Mouse (Mus musculus) midbrain, embryonic 12.5 days (tissue): ENCODE results near the gene Lman1l. TPM values are rescaled to one million over a fixed set of nuclear protein-coding genes. Genes with fewer than 3 reads are reported as not detected.
A peak's percentile ranks its signal among the peaks of the same experiment; 100 is the strongest.

Experiments
- ATAC-seq: fragments of 200-750 bp; cut with Nextera tagmentation; 2 replicates; pipeline ENCODE4 v1.8.0; 2017; ENCODE audit warnings: low read depth, moderate TSS enrichment, moderate library complexity; ENCODE audit not compliant: low FRiP score
- H3K27ac ChIP-seq: fragments of 300-500 bp; sonication (generic); replicated peaks from 2 replicates; pipeline ENCODE4 v1.5.1; 2016; ENCODE audit warnings: mild to moderate bottlenecking
- H3K27me3 ChIP-seq: fragments of 300-500 bp; sonication (generic); 2 replicates; pipeline ENCODE4 v1.6.1; 2016; ENCODE audit warnings: mild to moderate bottlenecking
- H3K36me3 ChIP-seq: fragments of 300-500 bp; sonication (generic); 2 replicates; pipeline ENCODE4 v1.6.1; 2016
- H3K4me1 ChIP-seq: fragments of 300-500 bp; sonication (generic); 2 replicates; pipeline ENCODE4 v1.6.1; 2016
- H3K4me2 ChIP-seq: fragments of 300-500 bp; sonication (generic); replicated peaks from 2 replicates; pipeline ENCODE4 v1.6.1; 2016; ENCODE audit warnings: mild to moderate bottlenecking, moderate library complexity
- H3K4me3 ChIP-seq: fragments of 300-500 bp; sonication (generic); 2 replicates; pipeline ENCODE4 v1.5.1; 2016; ENCODE audit warnings: mild to moderate bottlenecking
- H3K9ac ChIP-seq: fragments of 300-500 bp; sonication (generic); replicated peaks from 2 replicates; pipeline ENCODE4 v1.6.1; 2016; ENCODE audit warnings: mild to moderate bottlenecking, moderate library complexity
- H3K9me3 ChIP-seq: fragments of 300-500 bp; sonication (generic); 2 replicates; pipeline ENCODE4 v1.6.1; 2016; ENCODE audit warnings: mild to moderate bottlenecking
- WGBS: fragments of 180-500 bp; shearing (Covaris S2); methylation state at CpG from one replicate; pipeline ENCODE4 v1.1.7; 2016; 5-methylcytosine and 5-hydroxymethylcytosine counted together
- polyA plus RNA-seq: library from polyadenylated mRNA; unstranded; fragments of >200 nt; fragmentation: Nextera tagmentation; extraction: Ambion mirVana; gene quantifications from 2 replicates; pipeline ENCODE4 v1.2.1, GENCODE M21; 2016

The Lman1l gene
- polyA plus RNA-seq, 1 experiment from 2014 or later = 0.10 TPM

GRCm38 (mm10) chr9:57613975-57614374 is 6.6 kb downstream of the Lman1l start:
- Histone ChIP-seq H3K4me1 (peaks cover 5% of the 10 kb centered on the region), H3K27ac (no peak overlapping the region), H3K4me3 (no peak overlapping the region), H3K36me3 (no peaks in the 10 kb centered on the region), H3K9me3 (no peaks in the 10 kb centered on the region), H3K4me2 (no peak overlapping the region), H3K27me3 (no peaks in the 10 kb centered on the region), H3K9ac (no peak overlapping the region)
- 86% methylated on average over 7 of the region's 7 CpGs for whole genome bisulfite sequencing
- ATAC-seq = no peak

- Histone ChIP-seq H3K4me3 (no peak overlapping the region), H3K9ac (no peak overlapping the region), H3K4me1 (peaks cover 5% of the 10 kb centered on the region), H3K9me3 (no peaks in the 10 kb centered on the region), H3K27me3 (no peaks in the 10 kb centered on the region; the same call in 1 of the 2 replicates), H3K36me3 (no peaks in the 10 kb centered on the region), H3K4me2 (no peak overlapping the region), H3K27ac (no peak overlapping the region)
- no peak for ATAC-seq
- 85% methylated on average over 7 of the region's 7 CpGs for WGBS
These were observed 8.0 kb downstream of the Lman1l start for GRCm38 (mm10) chr9:57612587-57612986.

GRCm38 (mm10) chr9:57610359-57610826 is 10.2 kb downstream of the Lman1l start:
- WGBS = 50% methylated on average over 3 of the region's 3 CpGs
- H3K4me2 ChIP-seq = no peak overlapping the region

GRCm38 (mm10) chr9:57609803-57610202 is 10.8 kb downstream of the Lman1l start:
- WGBS = 76% methylated on average over 3 of the region's 3 CpGs
- peaks cover 18% of the 10 kb centered on the region for H3K4me1 ChIP-seq
- H3K9me3 ChIP-seq = no peaks in the 10 kb centered on the region
- H3K27me3 ChIP-seq = peaks cover 22% of the 10 kb centered on the region
- H3K9ac ChIP-seq = no peak overlapping the region
- H3K4me2 ChIP-seq = no peak overlapping the region
- no peak overlapping the region for H3K27ac ChIP-seq
- ATAC-seq = no peak
- no peak overlapping the region for H3K4me3 ChIP-seq
- no peaks in the 10 kb centered on the region for H3K36me3 ChIP-seq

More at GRCm38 (mm10) chr9:57610359-57610826, 10.2 kb downstream of the Lman1l start:
- Histone ChIP-seq H3K4me1 (peaks cover 18% of the 10 kb centered on the region), H3K27me3 (peaks cover 20% of the 10 kb centered on the region), H3K9me3 (no peaks in the 10 kb centered on the region), H3K4me3 (no peak overlapping the region), H3K36me3 (no peaks in the 10 kb centered on the region), H3K27ac (no peak overlapping the region; the same call in 1 of the 2 replicates), H3K9ac (no peak overlapping the region)
- ATAC-seq = no peak

GRCm38 (mm10) chr9:57606139-57606851 is 14.3 kb downstream of the Lman1l start, which contains the start of gene Cplx3:
Cplx3 (minus strand) TSS chr9:57606281.
- WGBS = 5% methylated on average over 24 of the region's 24 CpGs
- Histone ChIP-seq H3K4me3 (0 out of 2 replicates have a peak within 1 kb of the TSS, but pooled peaks have one; percentile 20), H3K9ac (no peak within 1 kb of the TSS)

GRCm38 (mm10) chr9:57605503-57605902 is 15.1 kb downstream of the Lman1l start:
- no peaks in the 10 kb centered on the region for H3K36me3 ChIP-seq
- peaks cover 26% of the 10 kb centered on the region for H3K27me3 ChIP-seq
- ATAC-seq = no peak
- H3K9ac ChIP-seq = no peak overlapping the region
- H3K4me3 ChIP-seq = no peak overlapping the region
- H3K27ac ChIP-seq = no peak overlapping the region
- no peaks in the 10 kb centered on the region for H3K9me3 ChIP-seq
- peak overlapping the region; percentile 43; the same call in 1 of the 2 replicates for H3K4me2 ChIP-seq
- H3K4me1 ChIP-seq = peaks cover 21% of the 10 kb centered on the region
- WGBS = 5% methylated on average over 9 of the region's 9 CpGs

More at GRCm38 (mm10) chr9:57606139-57606851, 14.3 kb downstream of the Lman1l start, which contains the start of gene Cplx3:
- ATAC-seq = peak; percentile 30; the same call in 1 of the 2 replicates
- peaks cover 26% of the 10 kb centered on the region for H3K27me3 ChIP-seq
- no peaks in the 10 kb centered on the region for H3K9me3 ChIP-seq
- H3K4me1 ChIP-seq = peaks cover 18% of the 10 kb centered on the region
- no peaks in the 10 kb centered on the region for H3K36me3 ChIP-seq
- no peak within 1 kb of the TSS for H3K27ac ChIP-seq
- H3K4me2 ChIP-seq = peak within 1 kb of the TSS; percentile 43

GRCm38 (mm10) chr9:57604875-57605274 is 15.7 kb downstream of the Lman1l start:
- Histone ChIP-seq H3K27ac (no peak overlapping the region), H3K4me2 (no peak overlapping the region), H3K9ac (no peak overlapping the region), H3K4me3 (no peak overlapping the region), H3K36me3 (no peaks in the 10 kb centered on the region), H3K4me1 (peaks cover 26% of the 10 kb centered on the region), H3K27me3 (peaks cover 26% of the 10 kb centered on the region), H3K9me3 (no peaks in the 10 kb centered on the region)
- WGBS = 66% methylated on average over 4 of the region's 4 CpGs
- ATAC-seq = no peak

GRCm38 (mm10) chr9:57602098-57602497 is 18.5 kb downstream of the Lman1l start:
- Histone ChIP-seq H3K9me3 (no peaks in the 10 kb centered on the region), H3K36me3 (no peaks in the 10 kb centered on the region), H3K9ac (no peak overlapping the region), H3K27me3 (peaks cover 22% of the 10 kb centered on the region), H3K4me3 (no peak overlapping the region), H3K27ac (no peak overlapping the region), H3K4me1 (peaks cover 50% of the 10 kb centered on the region), H3K4me2 (no peak overlapping the region)
- WGBS = 72% methylated on average over 8 of the region's 8 CpGs
- no peak for ATAC-seq

- H3K4me1 ChIP-seq = peaks cover 45% of the 10 kb centered on the region
- 65% methylated on average over 2 of the region's 2 CpGs for WGBS
These were observed 19.2 kb downstream of the Lman1l start for GRCm38 (mm10) chr9:57601353-57601706.

GRCm38 (mm10) chr9:57600620-57601352 is 19.8 kb downstream of the Lman1l start:
- peaks cover 40% of the 10 kb centered on the region for H3K4me1 ChIP-seq
- WGBS = 7% methylated on average over 3 of the region's 3 CpGs
- no peak overlapping the region for H3K4me2 ChIP-seq
- H3K9me3 ChIP-seq = no peaks in the 10 kb centered on the region
- no peak overlapping the region for H3K9ac ChIP-seq
- no peak overlapping the region for H3K27ac ChIP-seq
- no peak overlapping the region for H3K4me3 ChIP-seq
- H3K36me3 ChIP-seq = no peaks in the 10 kb centered on the region
- no peak for ATAC-seq
- peaks cover 9% of the 10 kb centered on the region for H3K27me3 ChIP-seq

More at GRCm38 (mm10) chr9:57601353-57601706, 19.2 kb downstream of the Lman1l start:
- H3K9ac ChIP-seq = no peak overlapping the region
- no peaks in the 10 kb centered on the region for H3K36me3 ChIP-seq
- H3K27ac ChIP-seq = no peak overlapping the region
- H3K4me2 ChIP-seq = no peak overlapping the region
- peaks cover 15% of the 10 kb centered on the region for H3K27me3 ChIP-seq
- ATAC-seq = no peak
- H3K9me3 ChIP-seq = no peaks in the 10 kb centered on the region
- no peak overlapping the region for H3K4me3 ChIP-seq

- Histone ChIP-seq H3K36me3 (peaks cover 13% of the 10 kb centered on the region), H3K27ac (peak overlapping the region; percentile 73), H3K4me3 (no peak overlapping the region), H3K9me3 (no peaks in the 10 kb centered on the region), H3K4me1 (peaks cover 37% of the 10 kb centered on the region), H3K27me3 (0 out of 2 replicates have a peak, but pooled peaks cover 7% of the 10 kb centered on the region), H3K4me2 (peak overlapping the region; percentile 10; the same call in 1 of the 2 replicates), H3K9ac (no peak overlapping the region)
- ATAC-seq = peak; percentile 75; the same call in 1 of the 2 replicates
- WGBS = 29% methylated on average over 8 of the region's 8 CpGs
These were observed 21.6 kb downstream of the Lman1l start for GRCm38 (mm10) chr9:57598851-57599563.
